Mouse (Mus musculus) erythroid progenitor cell, adult 5-6 weeks (primary cell): Measurements from ENCODE around the gene Rad51b. TPM values are rescaled to one million over a fixed set of nuclear protein-coding genes. Genes with fewer than 3 reads are reported as not detected.
A peak's percentile ranks its signal among the peaks of the same experiment; 100 is the strongest.

Source experiments
- ATAC-seq: replicated peaks from 2 replicates; pipeline ENCODE4 v1.8.0; 2016; ENCODE audit warnings: moderate number of reproducible peaks, mild to moderate bottlenecking, moderate TSS enrichment, inconsistent platforms; ENCODE audit not compliant: poor library complexity, low FRiP score, severe bottlenecking
- total RNA-seq, 2 experiments: library from RNA; stranded (forward) in 1 of 2; stranded (reverse) in 1 of 2; fragments of 150-400 nt in 1 of 2; fragments of 186-747, 209-891 nt in 1 of 2; gene quantifications; 2 replicates each; pipeline versions ENCODE4 v1.2.3 to v1.2.4; 2015 to 2017; ENCODE audit warnings: low replicate concordance in 2 of 2

Gene Rad51b
- total RNA-seq, 2 experiments from 2014 or later: 9.5 to 12.6 TPM

DNA sequence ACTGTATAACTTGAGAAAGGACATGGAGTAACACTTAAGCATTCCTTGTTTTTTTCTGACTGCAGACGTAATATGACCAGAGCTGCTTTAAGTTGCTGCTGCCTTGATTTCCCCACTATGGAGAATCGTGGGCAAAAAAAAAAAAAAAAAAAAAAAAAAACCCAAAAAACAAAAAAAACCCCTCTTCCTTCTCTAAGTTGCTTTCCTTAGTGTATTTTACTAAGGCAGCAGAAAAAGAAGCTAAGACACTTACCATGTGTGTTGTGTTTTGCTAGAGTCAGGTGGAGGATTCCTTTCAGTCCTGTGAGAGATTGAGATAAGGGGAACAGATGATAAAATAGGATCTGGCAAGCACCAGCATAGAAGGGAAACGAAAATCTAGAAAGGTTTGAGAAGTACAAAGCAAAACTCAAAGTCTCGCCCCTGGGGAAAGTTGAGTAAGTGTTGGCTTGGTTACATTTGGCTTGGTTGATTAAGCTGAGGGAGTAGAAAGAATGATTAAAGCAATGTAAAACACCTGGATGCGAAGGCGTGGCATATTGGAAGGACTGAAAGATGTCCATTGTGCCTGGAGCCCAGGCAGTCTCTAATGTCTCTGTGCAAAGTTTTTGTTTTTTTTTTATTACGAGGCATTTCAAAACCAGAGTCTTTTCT, 72.6 kb downstream of the Rad51b start:
- no peak for ATAC-seq

DNA sequence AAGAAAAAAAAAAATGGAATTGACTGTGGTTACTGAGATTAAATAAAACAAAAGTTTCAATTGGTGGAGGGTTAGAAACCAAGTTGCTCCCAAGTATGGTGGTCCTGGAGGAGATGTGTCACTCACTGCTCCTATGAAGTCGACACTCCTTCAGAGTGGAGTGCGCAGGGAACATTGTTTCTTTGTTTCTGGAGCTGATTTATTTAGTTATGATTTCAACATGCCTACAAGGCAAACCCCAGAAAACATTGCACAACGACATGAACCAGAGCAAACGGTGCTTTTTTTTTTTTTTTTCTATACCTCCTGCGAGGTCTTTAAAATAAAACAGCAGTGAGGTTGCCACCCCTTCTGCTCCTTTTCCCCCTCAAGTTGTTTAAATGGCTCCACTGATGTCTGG, 75.6 kb downstream of the Rad51b start:
- no peak for ATAC-seq

DNA sequence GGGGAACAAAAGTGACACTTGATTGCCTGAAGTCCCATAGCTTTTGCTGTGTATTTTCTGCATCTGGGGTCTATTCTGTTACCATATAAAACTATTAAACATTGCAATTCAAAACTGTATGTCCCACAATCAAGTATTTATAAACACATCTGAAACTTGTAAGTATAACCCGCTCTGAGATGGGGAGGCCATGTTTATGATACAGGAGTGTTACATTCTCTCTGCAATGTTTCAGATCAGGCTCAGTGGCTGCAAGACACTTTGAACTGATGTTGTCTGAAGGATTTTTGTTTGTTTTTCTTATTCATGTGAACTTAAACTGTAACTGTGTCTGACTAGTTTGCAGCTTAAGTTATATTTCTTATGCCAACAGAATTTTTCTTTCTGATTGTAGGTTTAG, 80.3 kb downstream of the Rad51b start:
- ATAC-seq: no peak

DNA sequence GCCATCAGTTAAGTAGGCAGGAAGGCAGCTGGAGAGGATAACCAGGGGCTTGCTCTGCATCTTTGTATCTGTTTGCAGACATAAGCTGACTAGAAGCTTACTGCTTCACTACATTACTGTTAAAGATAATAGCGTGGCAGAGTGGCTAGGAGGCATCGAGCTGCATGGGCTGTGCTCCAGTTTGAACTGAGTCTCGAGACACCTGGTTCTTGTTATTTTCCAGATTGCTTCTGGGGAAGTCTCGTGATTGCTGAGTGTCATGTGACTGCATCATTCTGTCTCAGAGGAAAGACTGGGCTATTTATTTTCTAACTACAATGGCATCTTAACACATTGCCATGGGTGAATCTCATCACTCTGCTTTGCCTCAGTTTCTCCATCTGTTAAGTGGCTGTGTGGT, 80.8 kb downstream of the Rad51b start:
- ATAC-seq: no peak

DNA sequence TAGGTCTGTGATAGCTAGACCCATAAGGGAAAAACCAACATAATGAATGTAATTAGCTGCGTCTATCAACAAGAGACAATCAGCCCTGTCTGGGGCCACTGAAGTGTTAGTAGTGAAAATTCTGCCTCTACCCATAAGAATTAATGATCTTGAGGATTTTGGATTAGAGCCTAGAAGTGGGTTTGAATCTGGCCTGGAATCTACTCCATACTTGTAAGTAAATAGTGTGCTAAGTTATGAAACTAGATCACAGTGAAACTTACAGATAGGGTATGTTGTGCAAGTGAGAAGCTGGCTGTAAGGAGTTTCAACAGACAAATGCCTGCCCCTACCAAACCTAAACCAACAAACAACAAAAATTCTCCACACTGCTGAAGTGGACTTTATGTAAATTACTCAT, 83.1 kb downstream of the Rad51b start:
- no peak for ATAC-seq

DNA sequence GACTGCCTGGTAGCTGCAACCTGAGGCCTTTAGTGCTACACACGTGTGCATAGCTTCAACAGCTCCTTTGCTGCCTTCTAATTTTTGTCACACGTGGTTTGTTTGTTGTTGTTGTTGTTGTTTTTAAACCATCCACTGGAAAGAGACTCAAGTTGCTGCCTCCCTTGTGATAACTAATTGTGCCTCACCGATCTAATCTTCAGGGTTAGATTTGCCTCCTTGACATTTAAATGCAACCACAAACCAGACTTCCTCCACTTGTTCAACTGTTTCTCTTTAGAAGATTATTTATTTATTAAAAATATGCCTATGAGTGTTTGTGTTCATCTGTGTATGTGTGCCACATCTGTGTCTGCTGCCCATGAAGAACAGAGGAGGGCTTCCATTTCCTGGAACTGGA, 84.4 kb downstream of the Rad51b start:
- ATAC-seq: no peak

DNA sequence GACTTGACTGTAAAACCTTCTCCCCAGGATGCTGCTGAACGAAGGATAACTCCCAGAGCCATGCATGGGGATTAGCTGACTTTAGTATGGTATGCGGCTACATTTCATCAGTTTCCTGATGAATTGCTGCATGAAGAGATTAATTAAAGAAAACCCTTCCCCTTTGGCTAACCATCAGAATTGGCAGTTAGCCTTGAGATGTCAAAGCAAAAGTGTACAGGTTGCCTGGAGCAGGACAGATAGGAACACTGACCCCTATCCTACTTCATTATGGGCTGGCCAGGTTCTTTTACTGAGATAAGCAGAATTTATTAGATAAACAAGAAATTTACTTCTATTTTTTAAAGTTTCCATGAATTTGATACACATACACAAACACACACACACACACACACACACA, 85.3 kb downstream of the Rad51b start:
- no peak for ATAC-seq

DNA sequence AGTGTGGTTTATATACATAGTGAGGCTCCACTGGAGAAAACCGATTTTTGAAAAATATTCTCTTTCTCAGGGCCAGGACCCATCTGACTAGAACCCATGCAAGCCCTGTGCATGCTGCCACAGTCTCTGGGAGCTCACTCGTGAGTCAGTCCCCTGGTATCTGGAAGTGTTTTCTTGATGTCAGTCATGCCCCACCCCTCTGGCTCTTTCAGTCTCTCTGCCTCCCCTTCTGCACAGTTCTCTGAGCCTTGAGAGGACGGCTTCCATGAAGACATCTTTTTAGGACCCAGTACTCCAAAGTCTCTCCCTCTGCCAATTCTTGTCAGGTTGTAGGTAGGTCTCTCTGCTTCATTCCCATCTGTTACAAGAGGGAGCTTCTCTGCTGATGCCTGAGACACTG, 86.5 kb downstream of the Rad51b start:
- ATAC-seq: 0 out of 2 replicates have a peak, but pooled peaks have one; percentile 57

DNA sequence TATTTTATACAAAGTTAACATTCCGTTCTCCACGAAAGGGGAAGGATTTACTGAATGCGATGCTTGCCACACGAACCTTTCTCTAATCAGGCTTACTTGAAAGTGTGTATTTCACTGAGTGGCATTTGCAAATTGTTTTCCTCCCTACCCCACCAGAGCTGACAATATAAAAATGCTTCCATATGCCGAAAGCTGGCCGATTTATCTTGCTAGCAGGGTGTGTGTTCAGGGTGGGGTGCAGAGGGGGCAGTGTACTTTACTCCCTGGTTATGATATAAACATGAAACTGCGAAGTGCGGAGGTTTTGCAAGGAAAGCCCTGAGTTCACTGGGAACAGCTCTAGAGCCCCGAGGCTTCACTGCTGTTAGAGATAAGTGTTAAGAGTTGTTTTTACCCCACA, 87.7 kb downstream of the Rad51b start:
- 0 out of 2 replicates have a peak, but pooled peaks have one; percentile 37 for ATAC-seq

DNA sequence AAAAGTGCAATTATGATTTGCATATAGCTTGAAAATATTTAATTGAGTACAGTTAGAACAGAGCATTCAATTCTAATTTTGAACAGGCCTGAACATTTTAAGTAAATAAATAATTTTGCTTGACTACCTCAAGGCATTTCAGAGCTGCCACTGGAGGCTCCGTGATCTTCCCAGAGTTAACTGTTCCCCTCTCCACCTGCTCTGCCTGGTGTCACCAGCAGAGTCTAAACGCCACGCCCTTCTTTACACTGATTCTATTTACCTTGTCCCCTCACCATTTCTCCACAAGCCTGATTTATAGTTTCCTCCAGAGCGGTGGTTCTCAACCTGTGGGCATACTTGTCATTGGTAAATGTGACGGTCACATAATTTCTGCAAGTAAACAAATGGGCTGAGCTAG, 88.1 kb downstream of the Rad51b start:
- ATAC-seq: 0 out of 2 replicates have a peak, but pooled peaks have one; percentile 52

DNA sequence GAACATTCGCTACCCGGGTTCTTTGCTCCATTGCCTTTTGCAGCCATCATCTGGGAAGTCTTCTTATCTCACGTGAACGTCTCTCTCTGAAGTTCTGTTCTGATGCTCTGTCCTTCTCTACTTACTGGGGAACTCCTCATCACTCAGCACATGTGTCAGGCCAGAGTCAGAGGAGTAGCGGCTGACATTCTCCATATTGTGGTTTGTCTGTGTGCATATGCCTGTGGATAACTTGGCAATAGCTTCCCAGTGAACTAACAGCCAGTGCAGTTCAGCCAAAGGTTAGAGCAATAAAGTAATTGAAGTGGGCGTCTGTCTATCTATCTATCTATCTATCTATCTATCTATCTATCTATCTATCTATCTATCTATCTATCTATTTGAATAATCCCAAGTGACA, 90.8 kb downstream of the Rad51b start:
- no peak for ATAC-seq

DNA sequence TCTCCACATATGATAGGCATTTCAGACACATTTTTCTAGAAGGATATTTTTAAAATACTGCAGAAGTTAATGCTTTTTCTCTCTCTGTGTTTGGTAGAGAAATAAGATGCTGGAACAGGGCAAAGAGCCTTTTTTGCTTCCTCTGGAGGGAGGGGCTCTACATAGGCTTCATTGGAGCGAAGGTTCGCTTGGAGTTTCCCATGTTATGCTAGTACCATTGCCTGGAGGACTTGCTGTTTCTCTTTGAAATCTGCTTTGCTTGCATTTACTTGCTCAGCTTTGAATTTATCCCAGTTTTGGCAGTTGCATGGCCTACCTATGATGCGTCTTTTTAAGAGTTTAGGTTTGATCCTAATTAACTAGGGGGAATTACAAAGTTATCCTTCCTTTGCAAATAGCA, 92.2 kb downstream of the Rad51b start:
- no peak for ATAC-seq

DNA sequence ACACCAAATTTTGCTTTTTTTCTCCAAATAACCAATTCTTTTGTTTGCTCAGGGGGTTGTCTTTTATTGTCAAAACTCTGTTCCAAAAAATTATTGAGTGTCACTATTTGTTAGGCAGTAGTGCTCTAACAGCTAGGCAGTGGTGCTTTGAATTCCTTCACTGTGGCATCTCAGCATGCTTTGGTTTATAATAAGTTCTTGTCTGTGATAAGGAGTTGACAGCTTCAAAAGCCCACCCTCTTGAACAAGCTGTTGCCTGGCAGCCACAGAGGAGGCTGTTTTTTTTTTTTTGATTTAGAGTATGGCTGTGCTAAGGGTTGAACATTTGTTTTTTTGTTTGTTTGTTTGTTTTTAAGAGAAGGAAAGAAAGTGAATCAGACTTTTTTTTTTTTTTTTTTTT, 92.9 kb downstream of the Rad51b start:
- ATAC-seq: no peak

DNA sequence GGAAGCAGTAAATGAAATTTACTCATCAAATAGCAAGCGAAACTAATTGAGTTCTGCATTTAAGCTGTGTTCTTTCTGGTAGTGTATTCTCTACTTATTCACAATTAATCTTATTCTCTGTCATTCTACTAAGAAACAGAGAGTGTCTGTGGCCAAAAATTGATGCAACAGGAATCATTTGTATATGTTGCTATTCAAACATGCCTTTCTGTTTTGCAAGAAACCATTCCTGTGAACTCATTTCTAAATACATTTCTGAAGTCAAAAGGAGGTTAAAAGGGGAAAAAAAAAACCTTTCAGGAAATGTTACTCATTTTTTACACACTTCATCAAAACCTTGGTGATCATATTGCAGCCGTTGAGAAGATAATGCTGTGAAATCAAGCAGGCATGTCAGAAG, 96.6 kb downstream of the Rad51b start:
- ATAC-seq: no peak

DNA sequence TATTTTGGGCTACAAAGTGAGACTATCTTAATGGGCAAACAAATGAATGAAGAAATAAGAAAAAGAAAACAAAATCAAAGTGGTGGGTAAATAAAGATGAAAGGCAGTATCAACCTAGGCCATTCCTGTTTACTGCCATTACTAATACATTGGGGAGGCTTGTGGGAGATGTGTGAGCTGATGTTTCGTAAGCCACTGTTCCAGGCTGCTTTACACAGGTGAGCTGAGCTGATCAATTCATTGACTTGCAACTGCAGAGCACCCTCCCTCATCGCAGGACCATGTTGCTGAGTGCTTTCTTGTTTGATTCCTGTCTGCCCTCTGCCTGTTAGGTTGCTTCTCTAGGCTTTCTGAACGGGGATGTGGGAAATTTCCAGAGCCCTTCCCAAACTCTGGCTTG, 106.9 kb downstream of the Rad51b start:
- ATAC-seq: no peak

DNA sequence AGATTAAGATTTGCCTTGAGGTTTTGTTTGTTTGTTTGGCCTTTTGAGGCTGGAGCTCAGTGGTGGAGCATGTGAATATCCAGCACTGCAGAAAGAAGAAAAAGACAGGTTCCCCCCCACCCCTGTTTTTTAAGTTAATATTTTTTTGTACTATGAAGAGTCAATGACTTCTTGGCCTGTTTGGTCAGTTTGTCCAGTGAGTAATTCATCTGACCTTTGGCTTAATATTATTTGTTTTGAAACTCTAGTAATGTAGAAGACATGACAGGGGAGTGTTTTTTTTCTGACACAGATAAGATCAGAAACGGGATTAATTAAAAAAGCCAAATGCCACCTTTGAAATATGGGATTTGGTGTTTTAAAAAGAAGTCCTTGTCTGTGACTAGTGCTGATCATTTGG, 107.4 kb downstream of the Rad51b start:
- no peak for ATAC-seq

DNA sequence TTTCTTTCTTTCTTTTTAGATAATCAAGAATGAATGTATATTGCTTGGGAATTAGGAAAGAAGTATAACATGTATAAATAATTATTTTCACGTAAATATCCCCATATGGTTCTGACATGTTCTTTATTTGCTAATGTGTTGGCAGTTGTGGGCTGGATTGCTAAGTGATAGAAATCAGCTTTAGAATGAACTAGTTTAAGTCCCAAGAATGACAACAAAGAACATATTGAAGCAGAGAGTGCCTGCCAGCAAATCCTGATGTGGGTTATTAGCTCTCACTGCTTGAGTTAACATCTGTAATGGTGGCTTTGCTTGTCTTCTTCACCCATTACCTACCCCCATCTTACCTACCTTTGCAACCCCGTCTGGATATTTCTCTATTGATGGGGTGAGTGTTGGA, 111.6 kb downstream of the Rad51b start:
- ATAC-seq: no peak

DNA sequence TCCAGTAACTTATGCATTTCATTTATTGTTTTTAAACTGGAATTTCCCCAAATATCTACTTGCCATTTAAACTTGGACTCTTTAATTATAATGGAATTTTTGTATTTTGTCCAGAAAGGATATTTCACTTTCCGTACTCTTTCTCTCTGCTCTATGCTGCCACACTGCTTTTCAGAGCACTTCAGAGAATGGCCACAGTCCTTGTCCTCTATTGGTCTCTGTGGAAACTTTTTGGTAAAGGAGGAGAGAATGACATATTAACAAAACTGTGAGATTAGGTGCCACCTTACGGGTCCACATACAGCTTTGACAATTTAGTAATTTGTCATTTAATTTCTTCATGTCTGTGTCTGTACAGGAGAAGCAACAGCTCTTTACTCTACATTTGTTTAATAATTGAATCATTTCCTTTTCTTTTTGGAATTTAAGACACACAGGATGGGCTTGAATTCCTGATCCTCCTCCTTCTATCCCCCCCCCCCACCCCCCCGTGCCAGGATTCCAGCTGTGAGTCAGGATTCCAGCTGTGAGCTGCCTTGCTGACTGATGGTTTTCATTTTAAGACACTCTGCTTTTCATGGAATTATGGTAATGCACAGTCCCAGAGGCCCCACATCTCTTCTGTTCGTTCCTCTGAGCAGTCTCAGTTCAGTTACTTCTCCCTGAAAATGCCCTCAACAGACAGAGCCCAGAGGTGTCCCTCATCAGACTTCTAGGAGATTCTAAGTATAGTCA, 112.2 kb downstream of the Rad51b start:
- ATAC-seq: no peak

DNA sequence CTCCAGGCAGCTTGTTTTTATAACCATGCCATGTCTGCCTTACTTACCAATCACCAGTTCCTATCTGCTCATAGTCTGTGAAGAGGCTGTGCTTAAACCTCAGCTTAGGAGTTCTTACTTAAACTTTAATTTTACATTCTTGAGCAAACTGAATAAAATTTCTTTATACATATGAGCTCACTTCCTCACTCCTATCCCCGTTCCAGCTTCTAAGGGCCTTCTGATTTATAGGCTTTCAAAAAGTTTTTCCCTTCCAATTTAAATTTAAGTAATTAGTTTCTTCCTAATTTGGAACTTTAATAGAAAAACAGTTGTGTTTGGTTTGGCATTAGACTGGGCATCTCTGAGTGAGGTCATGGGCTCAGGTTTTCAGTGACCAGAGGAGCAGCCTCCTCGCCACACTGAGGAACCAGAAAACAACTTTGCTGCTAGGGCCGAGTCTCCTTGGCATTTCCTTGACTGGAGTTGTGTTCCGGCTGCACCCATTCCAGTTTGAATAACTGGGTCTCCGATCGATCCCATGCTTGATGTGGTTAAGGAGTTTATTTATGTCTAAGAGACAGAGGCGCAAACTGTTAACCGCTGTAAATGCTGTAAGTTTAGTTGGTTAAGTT, 115.9 kb downstream of the Rad51b start:
- no peak for ATAC-seq

DNA sequence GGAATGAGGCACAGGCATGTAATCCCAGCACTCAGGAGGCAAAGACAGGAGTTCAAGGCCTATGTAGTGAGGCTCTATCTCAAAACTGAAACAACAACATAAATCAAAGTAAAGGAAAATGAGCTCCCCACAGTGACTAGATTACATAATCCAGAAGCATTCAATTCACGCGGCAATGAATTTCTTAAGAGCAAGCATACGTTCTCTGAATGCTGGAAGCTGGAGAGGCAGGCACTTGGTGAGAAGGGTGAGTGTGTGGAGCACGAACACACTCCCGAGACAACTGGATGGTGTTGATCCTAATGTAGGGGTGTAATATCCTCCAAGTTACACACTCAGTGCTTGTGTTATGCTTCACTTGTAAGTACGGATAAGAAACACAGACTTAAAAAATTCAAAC, 120.3 kb downstream of the Rad51b start:
- no peak for ATAC-seq

DNA sequence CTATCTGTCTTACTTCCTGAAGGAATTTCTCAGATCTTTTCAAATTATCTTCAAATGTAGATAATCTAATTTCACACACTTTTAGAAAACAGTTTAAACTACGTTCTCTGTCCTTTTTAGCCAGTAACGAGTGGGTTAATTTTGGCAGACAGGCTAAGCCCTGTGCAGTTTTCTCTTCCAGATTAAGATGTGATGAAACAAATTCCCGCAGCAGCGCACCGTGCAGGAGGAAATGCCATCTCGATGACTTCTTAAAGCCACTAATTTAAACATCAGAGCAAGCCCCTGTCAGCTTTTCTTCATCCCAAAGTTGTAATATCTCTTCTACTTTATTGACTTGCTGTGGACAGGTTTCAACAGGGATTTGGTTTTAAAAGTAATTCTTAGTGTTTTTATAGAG, 123.5 kb downstream of the Rad51b start:
- ATAC-seq: no peak
